Mouse (Mus musculus): ENCODE measurements around the gene Shd. TPM values are rescaled to one million over a fixed set of nuclear protein-coding genes. Genes with fewer than 3 reads are reported as not detected.

Shd gene
- polyA plus RNA-seq, 1 experiment: 0.19 TPM

GRCm38 (mm10) chr17:55986030-55986961 lies 16.0 kb downstream of the Shd start, which contains the start of gene Fsd1:
Fsd1 (plus strand) TSS chr17:55986509.
- no peak for TF ChIP-seq GATA1 (IDR thresholded peaks at IDR 0.05; ENCODE audit: low read length)

GRCm38 (mm10) chr17:55990278-55990898 lies 20.1 kb downstream of the Shd start:
- no peak for TF ChIP-seq GATA1 (IDR thresholded peaks at IDR 0.05; ENCODE audit: low read length)

- TF ChIP-seq GATA1 (IDR thresholded peaks at IDR 0.05; ENCODE audit: low read length): no peak
These were observed 25.7 kb downstream of the Shd start for GRCm38 (mm10) chr17:55996007-55996406.

GRCm38 (mm10) chr17:55999794-56000499 lies 29.7 kb downstream of the Shd start:
- TF ChIP-seq GATA1 (IDR thresholded peaks at IDR 0.05; ENCODE audit: low read length): no peak

GRCm38 (mm10) chr17:56003000-56003399 lies 32.7 kb downstream of the Shd start:
- no peak for TF ChIP-seq GATA1 (IDR thresholded peaks at IDR 0.05; ENCODE audit: low read length)

GRCm38 (mm10) chr17:56005415-56006061 lies 35.3 kb downstream of the Shd start, which contains the start of the genes Stap2 and Mpnd:
Stap2 (minus strand) TSS chr17:56005584.
Mpnd (plus strand) TSS chr17:56005711.
- TF ChIP-seq GATA1 (IDR thresholded peaks at IDR 0.05; ENCODE audit: low read length): no peak

- TF ChIP-seq GATA1 (IDR thresholded peaks at IDR 0.05; ENCODE audit: low read length): no peak
These were observed 36.7 kb downstream of the Shd start for GRCm38 (mm10) chr17:56006956-56007355.

GRCm38 (mm10) chr17:56007444-56008355 lies 37.4 kb downstream of the Shd start:
- TF ChIP-seq GATA1 (IDR thresholded peaks at IDR 0.05; ENCODE audit: low read length): no peak

- TF ChIP-seq GATA1 (IDR thresholded peaks at IDR 0.05; ENCODE audit: low read length): no peak
These were observed 38.3 kb downstream of the Shd start for GRCm38 (mm10) chr17:56008356-56009087.

- no peak for TF ChIP-seq GATA1 (IDR thresholded peaks at IDR 0.05; ENCODE audit: low read length)
These were observed 39.1 kb downstream of the Shd start for GRCm38 (mm10) chr17:56009088-56009961.

GRCm38 (mm10) chr17:56009962-56010240 lies 39.6 kb downstream of the Shd start:
- TF ChIP-seq GATA1 (IDR thresholded peaks at IDR 0.05; ENCODE audit: low read length): no peak

GRCm38 (mm10) chr17:56010255-56010654 lies 40.0 kb downstream of the Shd start:
- TF ChIP-seq GATA1 (IDR thresholded peaks at IDR 0.05; ENCODE audit: low read length): no peak

GRCm38 (mm10) chr17:56010681-56011080 lies 40.4 kb downstream of the Shd start:
- TF ChIP-seq GATA1 (IDR thresholded peaks at IDR 0.05; ENCODE audit: low read length): no peak
